Mouse (Mus musculus): Measurements from ENCODE around the gene Lyst.
"Not testable (repeated sequence)": the region's sequence is repeated elsewhere in the genome, so short reads cannot be mapped to it uniquely, and the experiment has no call there.

The Lyst gene

GRCm38 (mm10) chr13:13637577-13637976 lies 47.4 kb downstream of the Lyst start:
- no peak for DNase-seq (ENCODE audit: low spot score in 2 of 2)

- no peak for DNase-seq (ENCODE audit: low spot score in 2 of 2)
These were observed 47.8 kb downstream of the Lyst start for GRCm38 (mm10) chr13:13637981-13638380.

- no peak for DNase-seq (ENCODE audit: low spot score in 2 of 2)
These were observed 48.5 kb downstream of the Lyst start for GRCm38 (mm10) chr13:13638725-13639124.

GRCm38 (mm10) chr13:13647296-13647695 lies 57.1 kb downstream of the Lyst start:
- no peak for DNase-seq (ENCODE audit: low spot score in 2 of 2)

GRCm38 (mm10) chr13:13655453-13655852 lies 65.3 kb downstream of the Lyst start:
- no peak for DNase-seq (ENCODE audit: low spot score in 2 of 2)

- DNase-seq (ENCODE audit: low spot score in 2 of 2), result not testable (repeated sequence)
These were observed 75.9 kb downstream of the Lyst start for GRCm38 (mm10) chr13:13666103-13666502.

GRCm38 (mm10) chr13:13670669-13671068 lies 80.5 kb downstream of the Lyst start:
- DNase-seq (ENCODE audit: low spot score in 2 of 2), result peak in 1 of 2 experiments; percentile 7

GRCm38 (mm10) chr13:13671585-13672328 lies 81.6 kb downstream of the Lyst start:
- no peak for DNase-seq (ENCODE audit: low spot score in 2 of 2)

GRCm38 (mm10) chr13:13674669-13675343 lies 84.6 kb downstream of the Lyst start:
- no peak for DNase-seq (ENCODE audit: low spot score in 2 of 2)

- no peak for DNase-seq (ENCODE audit: low spot score in 2 of 2)
These were observed 87.7 kb downstream of the Lyst start for GRCm38 (mm10) chr13:13677871-13678270.

- DNase-seq (ENCODE audit: low spot score in 2 of 2), result no peak
These were observed 91.4 kb downstream of the Lyst start for GRCm38 (mm10) chr13:13681642-13682041.

GRCm38 (mm10) chr13:13703476-13703875 lies 113.3 kb downstream of the Lyst start:
- peak; percentile 34 to 55 for DNase-seq (ENCODE audit: low spot score in 2 of 2)

GRCm38 (mm10) chr13:13721435-13721834 lies 131.2 kb downstream of the Lyst start:
- not testable (repeated sequence) for DNase-seq (ENCODE audit: low spot score in 2 of 2)

- no peak for DNase-seq (ENCODE audit: low spot score in 2 of 2)
These were observed 133.1 kb downstream of the Lyst start for GRCm38 (mm10) chr13:13723293-13723692.

- no peak for DNase-seq (ENCODE audit: low spot score in 2 of 2)
These were observed 133.6 kb downstream of the Lyst start for GRCm38 (mm10) chr13:13723786-13724185.

GRCm38 (mm10) chr13:13739232-13739631 lies 149.0 kb downstream of the Lyst start:
- no peak for DNase-seq (ENCODE audit: low spot score in 2 of 2)

- no peak for DNase-seq (ENCODE audit: low spot score in 2 of 2)
These were observed 155.7 kb downstream of the Lyst start for GRCm38 (mm10) chr13:13745911-13746310.

GRCm38 (mm10) chr13:13775778-13776494 lies 185.7 kb downstream of the Lyst start:
- DNase-seq (ENCODE audit: low spot score in 2 of 2), result peak in 1 of 2 experiments; percentile 20

- DNase-seq (ENCODE audit: low spot score in 2 of 2), result no peak
These were observed 186.9 kb downstream of the Lyst start for GRCm38 (mm10) chr13:13777052-13777451.

- no peak for DNase-seq (ENCODE audit: low spot score in 2 of 2)
These were observed 187.5 kb downstream of the Lyst start for GRCm38 (mm10) chr13:13777696-13778095.

- no peak for DNase-seq (ENCODE audit: low spot score in 2 of 2)
These were observed 188.8 kb downstream of the Lyst start for GRCm38 (mm10) chr13:13778837-13779458.

- no peak for DNase-seq (ENCODE audit: low spot score in 2 of 2)
These were observed 190.1 kb downstream of the Lyst start for GRCm38 (mm10) chr13:13780271-13780670.

All from right cerebral cortex, adult 2 months (tissue).